Mouse (Mus musculus) MEL (cell line): Measurements from ENCODE around the gene Ifit1bl1.

ENCODE experiments used
- CTCF ChIP-seq, 3 experiments: IDR thresholded peaks in 2 of 3; conservative IDR thresholded peaks in 1 of 3; 2 replicates each; pipeline ENCODE4 v1.5.1; 2011 to 2012; ENCODE audit warnings: low read length in 3 of 3, low read depth in 2 of 3, mild to moderate bottlenecking in 2 of 3, improper control_type of control experiment in 1 of 3, inconsistent platforms in 1 of 3, mixed read lengths in 1 of 3, moderate library complexity in 1 of 3; ENCODE audit not compliant: control insufficient read depth in 1 of 3, insufficient read depth in 1 of 3, poor library complexity in 1 of 3, severe bottlenecking in 1 of 3
- GATA1 ChIP-seq: IDR thresholded peaks from 2 replicates; pipeline ENCODE4 v1.6.1; 2011; ENCODE audit warnings: low read depth, low read length, improper control_type of control experiment
- NRF1 ChIP-seq: IDR thresholded peaks from 2 replicates; pipeline ENCODE4 v1.6.1; 2014; ENCODE audit warnings: low read depth, mild to moderate bottlenecking, inconsistent platforms, low read length, improper control_type of control experiment, moderate library complexity; ENCODE audit not compliant: poor library complexity, insufficient read depth, severe bottlenecking
- POLR2A ChIP-seq, 2 experiments: IDR thresholded peaks; 2 replicates each; pipeline ENCODE4 v1.6.1; 2011 to 2012; ENCODE audit warnings: low read length in 2 of 2, mild to moderate bottlenecking in 2 of 2, control low read depth in 1 of 2, improper control_type of control experiment in 1 of 2, low read depth in 1 of 2, moderate library complexity in 1 of 2; ENCODE audit not compliant: control insufficient read depth in 1 of 2, insufficient read depth in 1 of 2, poor library complexity in 1 of 2
- POLR2AphosphoS5 ChIP-seq: IDR thresholded peaks from 2 replicates; pipeline ENCODE4 v1.6.1; 2012; ENCODE audit warnings: low read depth, borderline replicate concordance, mild to moderate bottlenecking, inconsistent platforms, low read length, moderate library complexity, mixed read lengths
- SIN3A ChIP-seq: IDR thresholded peaks from 2 replicates; pipeline ENCODE4 v1.6.1; 2012; ENCODE audit warnings: low read length, improper control_type of control experiment, inconsistent platforms
- TCF12 ChIP-seq: IDR thresholded peaks from 2 replicates; pipeline ENCODE4 v1.6.1; 2014; ENCODE audit warnings: low read depth, mild to moderate bottlenecking, inconsistent platforms, low read length, improper control_type of control experiment, moderate library complexity
- ZKSCAN1 ChIP-seq: IDR thresholded peaks from 2 replicates; pipeline ENCODE4 v1.6.1; 2012; ENCODE audit warnings: low read depth, mild to moderate bottlenecking, inconsistent platforms, low read length, improper control_type of control experiment, moderate library complexity

- TF ChIP-seq CTCF (IDR thresholded peaks at IDR 0.05 in 2 of 3, conservative IDR thresholded peaks at IDR 0.05 in 1 of 3; ENCODE audit: control insufficient read depth in 1 of 3, insufficient read depth in 1 of 3, low read depth in 2 of 3, low read length in 3 of 3, poor library complexity in 1 of 3, severe bottlenecking in 1 of 3) (peak; percentile 65 to 90 (median 66)), ZKSCAN1 (no peak), POLR2AphosphoS5 (no peak), NRF1 (no peak), GATA1 (no peak), POLR2A (IDR thresholded peaks at IDR 0.05; ENCODE audit: control insufficient read depth in 1 of 2, insufficient read depth in 1 of 2, low read depth in 1 of 2, low read length in 2 of 2, poor library complexity in 1 of 2) (no peak), SIN3A (no peak), TCF12 (no peak)
Measured at GRCm38 (mm10) chr19:34636933-34637557, 35.3 kb upstream of the Ifit1bl1 start.
